Mouse (Mus musculus): ENCODE measurements around the gene Scai.
"Not testable (repeated sequence)": the region's sequence is repeated elsewhere in the genome, so short reads cannot be mapped to it uniquely, and the experiment has no call there.

The Scai gene

GRCm38 (mm10) chr2:39140586-39141455, 49.7 kb downstream of the Scai start:
- in situ Hi-C loops (cut with MboI, MseI): loop anchor here (25.0 kb wide), 1 partner anchor 1379 kb away; no protein-coding TSS in a partner anchor

DNA sequence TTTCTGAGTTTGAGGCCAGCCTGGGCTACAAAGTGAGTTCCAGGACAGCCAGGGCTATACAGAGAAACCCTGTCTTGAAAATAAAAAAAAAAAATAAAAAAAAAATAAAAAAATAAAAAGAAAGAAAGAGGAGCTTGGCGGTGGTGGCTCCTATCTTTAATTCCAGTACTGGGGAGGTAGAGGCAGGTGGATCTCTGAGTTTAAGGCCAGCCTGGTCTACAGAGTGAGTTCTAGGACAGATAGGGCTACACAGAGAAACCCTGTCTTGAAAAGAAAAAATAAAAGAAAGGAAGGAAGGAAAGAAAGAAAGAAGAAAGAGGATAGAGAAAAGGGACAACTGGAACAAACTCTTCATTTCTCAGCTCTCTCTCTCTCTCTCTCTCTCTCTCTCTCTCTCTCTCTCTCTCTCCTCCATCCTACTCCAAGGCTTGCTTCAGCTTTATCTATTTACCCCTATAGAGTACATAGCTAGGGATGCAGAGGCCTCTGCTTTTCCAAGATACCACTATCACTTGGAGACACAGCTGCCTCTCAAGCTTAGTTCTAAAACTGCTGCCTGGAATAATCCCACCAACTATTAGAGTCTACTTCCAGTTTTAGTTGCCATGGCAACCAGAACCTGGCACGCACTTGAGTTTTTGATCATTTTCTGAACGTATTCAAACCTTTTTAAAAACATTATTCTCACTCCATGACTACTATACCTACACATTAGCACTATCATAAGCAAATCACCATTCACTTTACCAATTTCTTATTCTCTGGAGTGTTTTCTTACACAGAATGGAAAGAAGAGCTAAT, 60.8 kb downstream of the Scai start:
- in situ Hi-C loops (cut with MboI, MseI): loop anchor here (25.0 kb wide), 1 partner anchor 1367 kb away; no protein-coding TSS in a partner anchor

DNA sequence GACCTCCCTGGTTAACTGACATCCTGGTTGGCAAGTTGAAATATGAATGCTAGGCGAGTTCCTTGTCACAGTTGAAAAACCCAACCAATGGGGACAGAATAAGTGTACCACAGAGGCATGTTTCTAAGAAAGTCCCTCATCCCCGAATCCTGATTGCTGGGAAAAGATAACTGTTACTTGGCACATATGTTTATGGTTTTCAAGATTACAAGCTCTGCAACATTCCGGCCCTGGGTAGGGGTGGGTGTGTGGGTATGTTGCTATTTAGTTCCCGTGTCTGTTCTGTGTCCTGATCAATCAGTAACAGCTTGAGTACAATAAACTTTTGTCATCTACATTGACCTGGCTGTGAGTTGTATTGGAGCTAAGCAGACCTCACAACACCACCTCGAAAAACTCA, 66.4 kb downstream of the Scai start:
- in situ Hi-C loops (cut with MboI, MseI): no loop called here

DNA sequence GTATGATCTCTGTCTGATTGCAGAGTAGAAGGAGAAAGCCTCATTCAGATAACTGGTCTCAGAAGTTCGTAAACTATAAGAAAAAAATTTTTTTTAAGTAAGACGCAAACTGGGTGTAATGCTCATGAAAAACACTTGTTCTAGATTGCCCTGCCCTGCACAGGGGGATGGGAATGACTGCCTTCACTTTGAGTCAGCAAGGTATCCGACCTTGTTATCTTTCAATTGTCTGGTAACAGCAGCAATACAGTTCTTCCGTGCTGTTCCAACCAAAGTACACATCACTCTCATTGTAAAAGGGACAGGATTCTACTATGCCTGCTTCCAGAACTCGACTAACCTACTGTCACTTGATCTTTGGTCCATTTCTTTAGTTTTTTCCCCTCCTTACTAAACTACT, 69.4 kb downstream of the Scai start:
- in situ Hi-C loops (cut with MboI, MseI): no loop called here

DNA sequence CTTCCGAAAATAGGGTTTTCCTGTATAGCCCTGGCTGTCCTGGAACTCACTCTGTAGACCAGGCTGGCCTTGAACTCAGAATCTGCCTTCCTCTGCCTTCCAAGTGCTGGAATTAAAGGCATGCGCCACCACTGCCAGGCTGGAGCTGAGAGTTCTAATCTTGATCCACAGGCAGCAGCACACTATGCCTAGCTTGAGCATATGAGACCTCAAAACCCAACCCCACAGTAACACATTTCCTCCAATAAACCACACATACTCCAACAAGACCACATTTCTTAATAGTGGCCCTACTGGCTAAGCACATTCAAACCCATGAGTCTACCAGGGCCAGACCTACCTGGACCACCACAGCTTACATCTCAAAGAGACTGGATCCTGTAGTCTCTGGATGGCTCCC, 74.0 kb downstream of the Scai start:
- in situ Hi-C loops (cut with MboI, MseI): no loop called here

DNA sequence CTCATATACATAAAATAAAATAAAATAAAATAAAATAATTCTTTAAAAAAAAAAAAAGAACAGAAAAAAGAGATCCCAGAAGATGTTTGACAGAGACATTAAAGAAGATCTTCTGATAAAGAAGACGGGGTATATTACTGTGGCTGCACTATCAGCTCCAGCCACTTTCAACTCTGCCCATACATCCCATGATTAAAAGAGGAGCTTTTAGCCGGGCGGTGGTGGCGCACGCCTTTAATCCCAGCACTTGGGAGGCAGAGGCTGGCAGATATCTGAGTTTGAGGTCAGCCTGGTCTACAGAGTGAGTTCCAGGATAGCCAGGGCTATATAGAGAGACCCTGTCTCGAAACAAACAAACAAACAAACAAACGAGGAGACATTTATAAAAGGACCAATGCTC, 76.4 kb downstream of the Scai start:
- in situ Hi-C loops (cut with MboI, MseI): no loop called here

DNA sequence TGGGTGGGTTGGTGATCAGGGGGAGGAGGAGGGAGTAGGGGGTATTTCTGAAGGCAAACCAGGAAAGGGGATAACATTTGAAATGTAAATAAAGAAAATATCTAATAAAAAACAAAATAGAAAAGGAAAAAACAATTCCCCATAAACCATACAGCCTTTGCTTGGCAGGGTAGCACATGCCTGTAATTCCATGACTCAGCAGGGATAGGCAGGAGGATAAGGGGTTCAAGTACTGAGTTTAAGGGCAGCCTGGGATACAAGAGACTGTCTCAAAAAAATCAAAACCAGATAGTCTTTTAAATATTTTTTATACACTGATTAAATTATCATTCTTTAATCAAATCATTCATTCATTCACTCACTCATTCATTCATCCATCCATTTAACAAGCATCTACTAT, 80.0 kb downstream of the Scai start:
- in situ Hi-C loops (cut with MboI, MseI): no loop called here

GRCm38 (mm10) chr2:39109712-39110111, 80.8 kb downstream of the Scai start:
- in situ Hi-C loops (cut with MboI, MseI): not testable (repeated sequence)

GRCm38 (mm10) chr2:39099951-39100350, 90.6 kb downstream of the Scai start:
- in situ Hi-C loops (cut with MboI, MseI): not testable (repeated sequence)

DNA sequence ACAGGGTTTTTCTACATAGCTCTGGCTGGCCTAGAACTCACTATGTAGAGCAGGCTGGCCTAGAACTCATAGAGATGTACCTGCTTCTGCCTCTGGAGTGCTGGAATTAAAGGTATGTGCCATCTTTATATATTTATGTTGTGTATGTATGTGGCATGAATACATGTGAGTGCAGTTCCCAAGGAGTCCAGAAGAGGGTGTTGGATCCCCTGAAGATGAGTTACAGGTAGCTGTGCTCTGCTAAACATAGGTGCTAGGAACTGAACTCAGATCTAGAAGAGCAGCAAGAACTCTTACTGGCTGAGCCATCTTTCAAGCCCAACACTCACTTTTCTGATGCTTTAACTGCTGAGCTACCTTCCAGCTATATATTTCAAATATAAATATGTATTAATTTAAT, 92.5 kb downstream of the Scai start:
- in situ Hi-C loops (cut with MboI, MseI): no loop called here

GRCm38 (mm10) chr2:39091966-39092365, 98.6 kb downstream of the Scai start:
- in situ Hi-C loops (cut with MboI, MseI): no loop called here

- in situ Hi-C loops (cut with MboI, MseI): no loop called here
Measured at GRCm38 (mm10) chr2:39082706-39083105, 107.8 kb downstream of the Scai start.

DNA sequence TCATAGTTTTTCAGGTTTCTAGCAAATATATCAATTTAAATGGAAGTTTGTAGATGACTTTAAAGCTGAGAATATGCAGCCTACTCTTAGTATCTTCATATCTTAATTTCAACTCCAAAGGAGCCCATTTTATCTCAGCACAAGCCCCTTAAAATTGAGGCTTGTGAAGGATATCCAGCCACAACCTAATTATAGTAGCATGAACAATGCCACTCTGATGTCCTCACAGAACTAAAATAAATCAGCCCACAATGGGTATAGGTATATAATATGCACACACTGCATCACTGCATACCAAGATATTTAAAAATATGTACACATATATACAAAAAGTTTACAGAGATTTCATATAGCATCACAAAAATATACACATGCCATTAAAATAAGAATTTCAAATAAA, 119.9 kb downstream of the Scai start:
- in situ Hi-C loops (cut with MboI, MseI): no loop called here

DNA sequence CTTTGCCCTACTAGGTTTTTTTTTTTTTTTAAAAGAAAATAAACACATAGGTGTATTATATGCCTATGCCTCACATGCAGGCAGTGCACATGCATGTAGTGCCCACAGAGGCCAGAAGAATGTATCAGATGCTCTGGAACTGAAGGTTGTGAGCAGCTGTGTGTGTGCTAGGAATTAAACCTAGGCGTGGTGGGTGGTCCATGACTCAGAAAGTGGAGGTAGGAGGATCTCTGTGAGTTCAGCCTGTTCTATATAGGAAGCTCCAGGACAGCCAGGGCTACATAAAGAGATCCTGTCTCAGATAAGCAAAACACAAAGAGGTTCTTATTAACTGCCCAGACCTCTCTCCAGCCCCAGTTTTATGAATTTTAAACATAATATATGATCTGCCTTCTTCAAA, 121.4 kb downstream of the Scai start:
- in situ Hi-C loops (cut with MboI, MseI): no loop called here

DNA sequence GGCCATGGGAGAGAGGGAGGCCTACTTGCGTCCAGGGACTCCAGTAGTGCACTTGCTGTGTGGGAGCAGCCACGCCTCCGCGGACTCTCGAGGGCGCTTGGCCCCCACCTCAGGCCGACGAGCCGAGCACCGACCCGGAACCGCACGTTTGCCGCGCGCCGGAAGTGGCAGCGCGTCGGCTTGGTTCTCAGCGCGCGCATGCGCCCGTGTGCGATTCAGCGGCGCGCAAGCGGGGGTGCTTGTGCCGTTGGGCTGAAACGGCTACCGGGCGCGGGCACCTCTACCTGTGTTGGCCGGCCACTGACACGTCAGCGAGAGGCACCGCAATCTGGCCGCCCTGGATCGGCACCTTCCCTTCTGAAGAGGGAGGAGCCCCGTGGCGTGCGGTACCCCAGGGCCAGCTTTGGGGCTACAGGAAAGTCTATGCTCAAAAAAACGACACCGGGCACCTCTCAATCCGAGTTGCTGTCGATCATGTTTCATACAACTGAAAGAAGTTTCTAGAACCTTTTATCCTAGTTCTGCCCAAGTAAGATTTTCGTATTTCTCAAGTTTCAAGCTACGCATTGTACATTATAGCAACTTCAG, 125.0 kb downstream of the Scai start, which contains the start of gene Golga1:
Gene Golga1 (minus strand): TSS at position 142 of the 588 bp plus-strand sequence.
- in situ Hi-C loops (cut with MboI, MseI): no loop called here

DNA sequence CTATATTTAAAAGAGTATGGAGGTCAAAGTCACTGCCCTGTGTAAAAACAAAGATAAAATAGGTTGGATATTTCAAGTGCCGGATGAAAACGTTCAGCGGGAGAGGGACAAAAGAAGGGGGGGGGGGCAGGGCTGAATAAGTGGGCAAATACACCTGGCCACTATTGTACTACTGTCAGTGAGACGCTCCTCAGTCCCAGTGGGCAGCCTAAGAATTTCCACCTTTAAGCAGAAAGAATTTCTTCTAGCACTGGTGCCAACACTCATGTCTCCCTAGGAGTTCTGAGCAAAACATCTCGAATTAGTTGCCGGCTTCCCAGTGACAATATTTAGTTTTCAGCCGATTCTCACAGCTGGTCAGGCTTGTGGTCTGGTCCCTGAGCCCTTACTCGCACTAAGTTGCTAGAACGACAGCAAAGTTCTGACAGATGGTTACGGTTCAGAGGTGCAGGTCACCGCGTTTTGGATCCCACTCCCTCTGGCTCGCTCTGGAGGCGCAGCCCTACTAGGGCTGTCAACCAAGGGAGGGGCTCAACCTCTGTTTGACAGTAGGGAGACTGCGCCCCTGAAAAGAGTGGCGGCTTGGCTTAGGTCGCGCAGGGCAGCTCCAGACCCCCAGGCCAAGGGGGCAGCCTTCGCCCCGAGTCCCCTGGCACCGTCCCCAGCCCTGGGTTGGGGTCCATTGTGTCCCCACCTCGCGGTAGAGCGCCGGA, 125.7 kb downstream of the Scai start:
- in situ Hi-C loops (cut with MboI, MseI): loop anchor here (5.0 kb wide), 1 partner anchor 53 kb away; no protein-coding TSS in a partner anchor

- in situ Hi-C loops (cut with MboI, MseI): no loop called here
Measured at GRCm38 (mm10) chr2:39048515-39048914, 142.0 kb downstream of the Scai start.

DNA sequence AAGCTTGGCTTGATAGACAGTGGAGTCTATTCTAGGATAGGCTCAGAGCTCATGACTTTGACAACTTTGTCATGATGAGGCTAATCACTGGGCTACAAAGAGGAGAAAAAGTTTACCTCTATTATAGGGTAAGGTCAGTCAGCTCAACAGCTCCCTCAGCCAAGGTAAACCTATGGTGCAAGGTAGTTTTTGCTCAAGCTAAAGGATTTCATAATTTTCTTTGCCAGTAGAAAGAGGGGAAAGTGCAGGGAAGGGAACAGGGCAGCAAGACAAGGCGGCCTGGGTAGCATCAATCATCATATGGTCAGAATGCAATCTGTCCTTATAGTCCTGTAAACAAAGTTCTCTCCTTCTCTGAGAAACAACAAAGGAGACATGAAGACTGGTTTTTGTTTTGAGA, 150.3 kb downstream of the Scai start:
- in situ Hi-C loops (cut with MboI, MseI): no loop called here

- in situ Hi-C loops (cut with MboI, MseI): no loop called here
Measured at GRCm38 (mm10) chr2:39031611-39032010, 158.9 kb downstream of the Scai start.

DNA sequence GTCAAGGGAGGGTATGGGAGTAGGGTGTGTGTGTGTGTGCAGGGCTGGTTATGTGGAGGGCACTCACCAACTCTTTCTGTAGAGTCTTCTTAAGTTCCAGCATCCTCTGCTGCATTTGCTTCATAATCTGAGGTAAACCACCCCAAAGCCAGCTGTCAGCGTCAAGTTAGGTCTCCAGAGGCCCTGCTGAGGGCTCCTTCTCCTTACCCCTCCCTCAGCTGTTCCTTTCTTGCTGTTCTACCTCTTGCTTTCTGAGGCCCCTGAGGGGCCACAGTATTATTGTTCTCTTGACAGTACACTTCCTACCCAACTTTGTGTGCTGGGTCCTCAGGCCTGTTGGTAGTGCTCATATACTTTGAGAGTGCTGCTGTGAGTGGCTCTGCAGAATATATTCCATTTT, 170.5 kb downstream of the Scai start:
- in situ Hi-C loops (cut with MboI, MseI): no loop called here

GRCm38 (mm10) chr2:39016581-39016980, 174.0 kb downstream of the Scai start:
- in situ Hi-C loops (cut with MboI, MseI): no loop called here
